Mouse (Mus musculus) R1 (cell line): ENCODE data around the gene Ccdc154.
A peak's percentile ranks its signal among the peaks of the same experiment; 100 is the strongest.
"Not testable (repeated sequence)": the region's sequence is repeated elsewhere in the genome, so short reads cannot be mapped to it uniquely, and the experiment has no call there.

Source experiments
- DNase-seq: peaks from one replicate; pipeline ENCODE4 v3.0.0-alpha.2; 2018; ENCODE audit warnings: low read depth, low spot score

The Ccdc154 gene

DNA sequence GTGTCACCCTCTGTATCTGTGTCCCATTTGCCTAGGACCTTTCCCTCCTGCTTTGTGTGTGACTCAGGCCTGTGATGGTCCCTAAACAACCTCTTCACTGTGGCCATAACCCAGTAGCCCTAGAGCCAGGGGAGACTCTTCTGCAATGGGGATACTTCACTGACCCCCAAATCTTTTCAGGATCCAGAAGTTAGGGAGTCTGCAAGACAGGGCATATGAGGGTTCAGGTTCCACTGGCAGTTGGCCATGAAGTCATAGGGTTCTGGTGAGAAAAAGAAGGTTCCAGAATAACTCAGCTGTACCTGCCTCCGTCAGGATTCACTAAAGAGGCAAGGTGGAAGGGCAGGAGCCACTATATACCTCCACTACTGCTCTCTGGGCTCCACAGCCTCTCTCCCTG, at the start of gene Ccdc154:
Gene Ccdc154, plus strand, starts transcription at position 301 of the 400 bp plus-strand sequence.
- DNase-seq: no peak

- DNase-seq: no peak
These were observed 47.2 kb upstream of the Ccdc154 start for GRCm38 (mm10) chr17:25114908-25115645.

DNA sequence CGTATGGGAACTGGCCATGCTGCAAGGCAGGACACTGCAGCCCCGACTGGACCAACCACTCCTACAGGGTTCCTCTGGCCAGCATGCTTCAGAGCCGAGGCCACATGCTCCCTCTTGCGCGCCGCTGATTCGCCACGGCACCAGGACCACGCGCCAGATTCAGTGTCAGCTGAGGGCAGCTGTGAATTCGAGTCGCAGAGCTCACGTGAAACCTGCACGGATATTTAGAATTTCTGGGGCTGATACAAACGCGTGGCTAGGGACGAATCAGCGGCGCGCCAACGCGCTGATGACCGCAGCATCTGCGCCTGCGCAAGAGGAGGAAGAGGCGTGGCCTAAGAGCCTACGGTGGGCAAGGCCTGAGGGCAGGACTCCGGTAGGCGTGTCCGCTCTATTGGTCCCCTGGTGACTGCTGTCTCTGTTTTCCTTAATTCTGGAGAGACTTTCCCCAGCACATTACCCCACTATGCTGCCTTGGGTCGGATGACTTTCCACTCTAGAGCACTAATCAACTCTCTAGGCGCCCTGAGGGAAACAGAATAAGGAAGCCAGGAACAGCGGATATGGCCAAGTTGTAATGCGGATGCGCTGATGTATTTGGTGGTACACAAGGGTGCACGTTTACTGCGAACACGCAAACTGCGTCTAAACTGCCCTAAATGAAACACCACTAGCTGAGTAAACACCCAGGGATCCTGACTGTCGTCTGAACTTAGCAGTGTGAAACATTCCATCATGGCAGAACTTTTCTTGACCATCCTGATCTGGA, 46.4 kb upstream of the Ccdc154 start, which contains the start of gene Telo2:
Gene Telo2, minus strand, starts transcription at position 304 of the 769 bp plus-strand sequence.
- DNase-seq: peak; percentile 92

DNA sequence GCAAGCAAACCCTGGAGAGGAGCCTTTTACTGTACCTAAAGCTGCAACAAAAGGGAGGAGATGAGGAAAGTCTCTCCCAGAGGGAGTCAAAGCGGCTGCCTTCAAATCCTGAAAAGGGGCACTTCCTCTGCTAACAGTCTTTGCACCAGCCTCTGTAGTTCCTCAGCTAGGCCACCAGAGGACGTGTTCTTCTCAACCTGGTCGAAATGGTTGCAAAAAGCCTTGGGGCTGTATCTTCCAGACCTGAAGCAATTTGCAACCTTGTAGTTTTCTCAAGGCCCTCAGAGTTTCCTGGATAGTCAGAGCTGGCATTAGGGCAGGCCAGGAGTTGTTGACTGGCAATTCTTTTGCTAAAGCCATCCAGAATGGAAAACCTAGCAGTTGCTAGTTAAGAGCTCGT, 45.0 kb upstream of the Ccdc154 start:
- DNase-seq: peak; percentile 76

DNA sequence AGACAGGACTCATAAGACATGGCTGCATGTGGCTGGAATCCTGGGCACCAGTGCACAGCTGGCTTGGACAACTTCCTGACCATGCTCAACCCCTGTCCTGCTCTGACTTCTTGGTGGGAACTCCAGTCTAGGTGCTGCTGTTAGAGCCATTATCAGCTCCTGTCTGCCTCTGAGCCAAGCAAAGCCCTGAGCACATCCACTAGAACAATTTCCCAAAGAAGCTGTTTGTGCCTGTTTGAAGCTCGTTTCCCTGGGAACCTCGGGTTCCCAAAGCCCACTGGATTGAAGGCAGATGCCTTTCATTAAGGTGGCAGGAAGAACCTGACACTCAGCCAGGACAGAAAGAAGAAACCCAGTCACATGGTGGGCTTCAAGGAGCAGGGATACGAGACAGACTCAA, 41.9 kb upstream of the Ccdc154 start, which contains the start of gene Ptx4:
Gene Ptx4, plus strand, starts transcription at position 355 of the 400 bp plus-strand sequence.
- DNase-seq: no peak

GRCm38 (mm10) chr17:25123979-25124378, 38.3 kb upstream of the Ccdc154 start:
- DNase-seq: peak; percentile 51

- DNase-seq: not testable (repeated sequence)
These were observed 36.7 kb upstream of the Ccdc154 start for GRCm38 (mm10) chr17:25125442-25126060.

GRCm38 (mm10) chr17:25127079-25127478, 35.2 kb upstream of the Ccdc154 start:
- peak; percentile 54 for DNase-seq

GRCm38 (mm10) chr17:25127681-25128080, 34.6 kb upstream of the Ccdc154 start:
- DNase-seq: no peak

- DNase-seq: no peak
These were observed 32.2 kb upstream of the Ccdc154 start for GRCm38 (mm10) chr17:25130060-25130459.

- peak; percentile 92 for DNase-seq
These were observed 29.0 kb upstream of the Ccdc154 start, which contains the start of gene Clcn7 for GRCm38 (mm10) chr17:25133275-25133698. TSS of gene Clcn7 (plus strand) at chr17:25133391.

- DNase-seq: no peak
These were observed 26.6 kb upstream of the Ccdc154 start for GRCm38 (mm10) chr17:25135622-25136021.

DNA sequence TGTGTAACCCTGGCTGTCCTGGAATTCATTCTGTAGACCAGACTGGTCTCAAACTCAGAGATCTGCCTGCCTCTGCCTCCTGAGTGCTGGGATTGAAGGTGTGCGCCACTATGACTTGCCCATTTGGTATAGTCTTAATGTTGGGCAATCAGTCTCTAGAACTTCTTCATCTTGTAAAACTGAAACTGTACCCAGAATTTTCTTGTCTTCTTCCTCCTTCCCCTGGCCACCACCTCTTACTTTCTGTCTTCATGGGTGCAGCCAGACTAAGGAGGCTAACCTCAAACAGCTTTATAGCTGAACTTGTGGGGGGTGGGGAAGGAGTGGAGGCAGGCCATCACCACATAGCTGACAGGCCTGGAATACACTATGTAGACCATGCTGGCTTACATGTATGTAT, 23.5 kb upstream of the Ccdc154 start:
- DNase-seq: no peak

DNA sequence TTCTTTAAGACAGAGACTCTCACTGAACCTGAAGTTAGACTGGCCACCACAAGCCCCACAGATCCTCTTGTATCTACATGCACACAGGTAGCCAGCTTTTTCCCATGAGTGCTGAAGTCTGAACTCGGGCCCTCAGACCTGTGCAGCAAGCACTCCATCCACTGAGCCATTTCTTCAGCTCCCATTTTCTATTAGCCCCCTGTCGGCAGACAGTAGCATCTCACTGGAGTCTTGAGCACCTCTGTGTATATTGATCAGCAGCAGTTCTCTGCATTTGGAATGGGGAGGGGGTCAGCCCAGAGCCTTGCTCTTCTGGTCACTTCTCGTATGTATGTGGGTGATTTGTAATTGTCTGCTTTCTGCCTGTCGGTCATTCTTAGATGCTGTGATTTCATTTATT, 22.3 kb upstream of the Ccdc154 start:
- DNase-seq: peak; percentile 80

DNA sequence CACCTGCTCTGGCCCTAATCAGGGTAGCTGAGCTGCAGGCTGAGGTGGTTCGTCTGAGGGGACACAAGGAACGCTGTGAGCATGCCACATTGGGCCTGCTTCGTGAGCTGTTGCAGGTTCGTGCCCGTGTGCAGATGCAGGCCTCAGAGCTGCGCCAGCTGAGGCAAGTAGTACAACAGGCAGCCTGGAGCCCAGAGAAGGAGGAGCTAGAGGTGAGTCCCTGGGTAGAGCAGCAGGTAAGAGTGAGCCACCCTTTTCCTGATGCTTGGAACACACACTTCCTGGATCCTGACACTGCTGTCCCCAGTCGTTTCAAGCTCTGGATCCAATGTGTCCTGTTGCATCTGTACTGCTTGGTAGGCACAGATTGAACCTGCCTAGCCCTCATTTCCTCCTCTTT, 1.1 kb downstream of the Ccdc154 start:
- no peak for DNase-seq

DNA sequence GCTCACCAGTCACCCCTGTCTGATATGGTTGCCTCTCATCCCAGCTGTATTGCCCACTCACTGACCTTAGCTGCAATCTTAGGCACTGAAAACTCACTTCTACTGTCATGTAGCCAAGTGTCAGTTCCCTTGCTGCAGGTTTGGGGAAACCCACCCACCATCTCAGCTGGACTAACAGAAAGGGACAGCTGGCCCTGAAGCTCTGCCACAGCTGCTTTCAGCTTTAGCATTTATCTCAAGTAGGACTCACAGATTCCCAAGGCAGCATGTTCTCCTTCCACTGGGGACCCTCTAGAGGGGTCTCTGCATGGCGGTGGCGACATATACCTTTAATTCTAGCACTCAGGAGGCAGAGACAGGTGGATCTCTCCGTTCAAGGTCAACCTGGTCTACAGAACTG, 2.5 kb downstream of the Ccdc154 start:
- DNase-seq: no peak

DNA sequence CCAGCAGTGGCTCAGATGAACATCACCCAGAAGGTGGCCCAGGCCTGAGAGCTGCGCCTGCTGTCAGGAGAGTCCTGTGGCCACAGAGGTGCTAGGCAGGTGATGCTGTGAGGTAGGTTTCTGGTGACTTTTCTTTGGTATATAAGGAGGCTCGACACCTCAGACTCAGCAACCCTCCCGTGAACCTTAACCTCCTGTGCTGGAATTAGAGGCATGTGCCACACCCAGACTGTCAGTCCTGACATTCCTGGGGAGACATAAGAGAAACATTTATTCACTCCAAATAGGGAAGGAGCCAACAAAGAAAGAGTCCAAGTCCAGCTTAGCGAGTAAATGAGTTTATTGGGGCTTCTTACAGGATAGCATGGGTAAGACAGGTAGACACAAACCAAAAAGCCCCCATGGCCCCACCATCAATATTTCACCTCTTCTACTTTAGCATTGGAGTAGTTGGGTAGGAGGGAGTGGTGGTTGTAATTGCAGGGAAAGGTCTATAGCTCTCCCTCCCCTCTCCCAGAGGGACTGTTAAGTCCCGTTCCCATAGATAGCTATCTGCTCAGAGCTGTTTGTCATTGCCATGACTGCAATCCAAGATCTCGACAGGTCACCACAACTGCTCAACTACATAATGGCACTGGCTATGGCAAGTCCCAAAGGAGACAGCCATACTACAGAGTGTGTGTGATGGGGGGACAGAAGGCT, 3.9 kb downstream of the Ccdc154 start:
- DNase-seq: peak; percentile 71

DNA sequence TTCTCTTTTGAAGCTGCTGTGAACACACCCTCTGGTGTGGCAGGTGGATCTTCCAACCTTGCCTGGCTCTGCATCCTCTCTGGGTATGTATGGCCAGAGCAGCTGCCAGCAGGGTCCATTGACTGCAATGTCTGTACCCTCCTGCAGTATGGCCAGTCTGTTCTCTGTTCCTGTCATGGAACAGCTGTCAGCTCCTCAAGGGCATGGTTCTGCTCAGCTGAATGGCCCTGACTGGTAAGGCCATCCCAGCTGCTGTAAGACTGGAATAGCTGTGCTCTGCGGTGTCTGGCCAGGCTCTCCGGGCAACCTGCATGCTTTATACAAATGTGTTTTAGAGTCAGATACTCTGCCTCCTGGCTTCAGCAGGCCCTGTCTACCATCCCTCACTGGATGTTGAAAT, 7.4 kb downstream of the Ccdc154 start:
- DNase-seq: no peak

DNA sequence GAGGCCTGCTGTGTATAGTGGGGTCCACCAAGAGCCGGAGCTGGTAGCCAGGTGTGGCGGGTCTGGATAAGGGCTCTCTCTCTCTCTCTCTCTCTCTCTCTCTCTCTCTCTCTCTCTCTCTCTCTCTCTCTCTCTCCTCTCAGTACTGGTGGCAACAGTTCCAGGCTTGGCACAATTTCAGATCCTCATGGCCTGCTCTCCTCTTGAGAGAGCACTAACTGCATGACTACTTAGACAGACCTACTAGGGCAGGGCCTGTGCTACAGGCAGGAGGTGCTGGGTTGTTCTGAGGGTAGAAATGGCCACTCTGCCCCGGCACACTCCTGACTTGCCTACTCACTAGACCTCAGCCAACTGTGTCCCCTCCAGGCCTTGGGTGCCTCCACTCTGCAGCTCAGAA, 10.3 kb downstream of the Ccdc154 start:
- no peak for DNase-seq

DNA sequence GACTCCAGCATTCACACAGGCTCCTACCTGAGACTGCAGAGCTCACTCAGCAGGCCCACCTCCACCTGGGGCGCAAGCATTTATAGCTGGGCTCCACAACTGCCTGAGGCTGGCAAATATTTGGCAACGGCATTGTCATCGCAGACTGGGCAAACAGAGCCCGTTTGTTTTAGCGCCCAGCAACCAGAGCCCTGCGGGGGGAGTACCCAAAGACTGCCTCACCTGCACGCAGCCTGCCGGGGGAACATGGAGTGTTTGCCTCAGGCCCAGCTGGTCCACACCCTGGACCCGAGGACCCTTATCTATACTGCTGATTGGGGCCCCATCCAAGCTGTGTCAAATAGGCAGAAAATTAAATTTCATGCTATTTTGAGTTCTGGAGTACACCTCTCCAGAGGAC, 13.2 kb downstream of the Ccdc154 start, which contains the start of gene Gm38655:
Gene Gm38655, minus strand, starts transcription at position 61 of the 400 bp plus-strand sequence.
- DNase-seq: no peak

DNA sequence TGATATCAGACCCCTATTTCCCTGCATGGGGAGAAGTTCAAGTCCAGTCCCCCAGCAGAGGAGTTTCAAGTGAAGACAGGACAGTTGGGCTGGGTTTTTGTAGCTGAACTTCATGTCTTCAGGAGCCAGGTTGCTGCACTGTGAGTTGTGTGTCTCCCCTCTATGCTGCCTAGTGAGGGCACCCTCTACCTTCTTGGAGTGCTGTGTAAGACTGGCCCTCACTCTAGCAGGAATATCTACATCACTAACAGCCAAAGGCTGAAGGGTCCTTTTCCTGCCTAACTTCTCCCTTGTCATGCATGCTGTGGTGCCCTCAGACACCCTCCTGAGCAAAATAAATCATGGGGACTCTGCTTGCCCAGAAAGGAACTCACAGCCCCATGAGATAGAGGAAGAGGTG, 21.0 kb downstream of the Ccdc154 start:
- no peak for DNase-seq
